ENCODE assay signal across 27 mouse cellular contexts in genomic region chr5:146160439-146160838, GRCm38 (mm10). TPM values are rescaled to one million over a fixed set of nuclear protein-coding genes. Genes with fewer than 3 reads are reported as not detected.
"Had no signal": no experiment of that assay in that cellular context is flagged by ENCODE, and none has a peak within 500 bp of the region (broad histone marks: within the 10 kb centered on the region; RNA-seq: fewer than 3 reads in every experiment).

Gm5565 (minus strand) TSS chr5:146160539.

RNA-seq across cellular contexts. Expression of gene Gm5565, which starts in this region (rescaled TPM):
- polyA plus RNA-seq: heart, embryonic 10.5 days; heart, embryonic 11.5 days; heart, embryonic 12.5 days; heart, embryonic 13.5 days; heart, embryonic 14.5 days; heart, embryonic 15.5 days; heart, embryonic 16.5 days; heart, postnatal 0 days; hindbrain, embryonic 10.5 days; hindbrain, embryonic 11.5 days; hindbrain, embryonic 12.5 days; hindbrain, embryonic 13.5 days; hindbrain, embryonic 14.5 days; hindbrain, embryonic 15.5 days; hindbrain, embryonic 16.5 days; hindbrain, postnatal 0 days; inflammation-experienced regulatory T-cells, adult 6 months; intestine, embryonic 14.5 days; intestine, embryonic 15.5 days; intestine, embryonic 16.5 days; intestine, postnatal 0 days; kidney, adult 2 months; kidney, embryonic 14.5 days; kidney, embryonic 15.5 days; kidney, embryonic 16.5 days; kidney, postnatal 0 days; large intestine, adult 2 months had no signal
